Mouse (Mus musculus): ENCODE results near the gene Spin2d. TPM values are rescaled to one million over a fixed set of nuclear protein-coding genes. Genes with fewer than 3 reads are reported as not detected.
"Not testable (repeated sequence)": the region's sequence is repeated elsewhere in the genome, so short reads cannot be mapped to it uniquely, and the experiment has no call there.

The Spin2d gene
- not detected in 2 replicates for polyA plus RNA-seq (2015; fragmentation: Nextera tagmentation; extraction: Ambion mirVana)

- not testable (repeated sequence) for H3K4me3 ChIP-seq; H3K27me3 ChIP-seq; H3K4me2 ChIP-seq; H3K36me3 ChIP-seq; H3K27ac ChIP-seq; H3K9me3 ChIP-seq; ATAC-seq (ENCODE audit: insufficient number of reproducible peaks, insufficient read depth, low FRiP score, low TSS enrichment, low read depth); H3K9ac ChIP-seq; H3K4me1 ChIP-seq
- WGBS: 81% methylated on average over 6 of the region's 15 CpGs
Observed at GRCm38 (mm10) chrX:73176889-73177288, at the start of gene Spin2d. TSS of gene Spin2d (minus strand) at chrX:73176989.

- ATAC-seq (ENCODE audit: insufficient number of reproducible peaks, insufficient read depth, low FRiP score, low TSS enrichment, low read depth): no peak
- WGBS: 60% methylated on average over 1 of the region's 1 CpGs
Observed at GRCm38 (mm10) chrX:73225365-73225764, 48.6 kb upstream of the Spin2d start.

GRCm38 (mm10) chrX:73213819-73214564, 37.2 kb upstream of the Spin2d start, which contains the start of gene Xlr4b:
TSS of gene Xlr4b (plus strand) at chrX:73214333.
- not testable (repeated sequence) for H3K9me3 ChIP-seq; H3K9ac ChIP-seq; H3K4me3 ChIP-seq; ATAC-seq (ENCODE audit: insufficient number of reproducible peaks, insufficient read depth, low FRiP score, low TSS enrichment, low read depth); H3K27ac ChIP-seq; H3K4me1 ChIP-seq; H3K27me3 ChIP-seq; H3K36me3 ChIP-seq; H3K4me2 ChIP-seq
- 75% methylated on average over 18 of the region's 19 CpGs for WGBS

More at GRCm38 (mm10) chrX:73225365-73225764, 48.6 kb upstream of the Spin2d start:
- H3K9me3 ChIP-seq: no peaks in the 10 kb centered on the region
- no peak overlapping the region for H3K27ac ChIP-seq
- no peaks in the 10 kb centered on the region for H3K36me3 ChIP-seq
- no peak overlapping the region for H3K4me2 ChIP-seq
- no peak overlapping the region for H3K4me3 ChIP-seq
- peaks cover 15% of the 10 kb centered on the region for H3K27me3 ChIP-seq
- no peaks in the 10 kb centered on the region for H3K4me1 ChIP-seq
- H3K9ac ChIP-seq: no peak overlapping the region

GRCm38 (mm10) chrX:73191934-73192333, 15.1 kb upstream of the Spin2d start, which contains the start of gene Xlr3b:
TSS of gene Xlr3b (plus strand) at chrX:73192207.
- ATAC-seq (ENCODE audit: insufficient number of reproducible peaks, insufficient read depth, low FRiP score, low TSS enrichment, low read depth): not testable (repeated sequence)

GRCm38 (mm10) chrX:73149350-73149749, 27.4 kb downstream of the Spin2d start, which contains the start of gene DXBay18:
TSS of gene DXBay18 (minus strand) at chrX:73149450.
- H3K27ac ChIP-seq; H3K36me3 ChIP-seq; H3K27me3 ChIP-seq; ATAC-seq (ENCODE audit: insufficient number of reproducible peaks, insufficient read depth, low FRiP score, low TSS enrichment, low read depth); H3K9ac ChIP-seq; H3K9me3 ChIP-seq; H3K4me1 ChIP-seq; H3K4me3 ChIP-seq; H3K4me2 ChIP-seq: not testable (repeated sequence)
- WGBS: no CpG with 5 or more reads among the region's 7 CpGs

More at GRCm38 (mm10) chrX:73191934-73192333, 15.1 kb upstream of the Spin2d start, which contains the start of gene Xlr3b:
- H3K27me3 ChIP-seq, H3K4me2 ChIP-seq, H3K9ac ChIP-seq, H3K4me3 ChIP-seq, H3K4me1 ChIP-seq, H3K9me3 ChIP-seq, H3K27ac ChIP-seq, H3K36me3 ChIP-seq: not testable (repeated sequence)
- WGBS: 85% methylated on average over 9 of the region's 12 CpGs

GRCm38 (mm10) chrX:73148496-73148895, 28.3 kb downstream of the Spin2d start, which contains the start of gene Xlr5b:
TSS of gene Xlr5b (plus strand) at chrX:73148796.
- H3K9ac ChIP-seq; H3K4me2 ChIP-seq; H3K36me3 ChIP-seq; ATAC-seq (ENCODE audit: insufficient number of reproducible peaks, insufficient read depth, low FRiP score, low TSS enrichment, low read depth); H3K27me3 ChIP-seq; H3K4me1 ChIP-seq; H3K4me3 ChIP-seq; H3K27ac ChIP-seq; H3K9me3 ChIP-seq: not testable (repeated sequence)
- WGBS: no CpG with 5 or more reads among the region's 20 CpGs

GRCm38 (mm10) chrX:73143218-73143618, 33.6 kb downstream of the Spin2d start:
- not testable (repeated sequence) for H3K9me3 ChIP-seq; H3K36me3 ChIP-seq; H3K4me1 ChIP-seq; H3K27ac ChIP-seq; ATAC-seq (ENCODE audit: insufficient number of reproducible peaks, insufficient read depth, low FRiP score, low TSS enrichment, low read depth); H3K27me3 ChIP-seq; H3K4me3 ChIP-seq; H3K9ac ChIP-seq; H3K4me2 ChIP-seq
- WGBS: no CpG with 5 or more reads among the region's 7 CpGs

Other genes with a start within 250 kb of the Spin2d start
- gene Zfp185, start 189.7 kb downstream of the Spin2d start, polyA plus RNA-seq (2015; fragmentation: Nextera tagmentation; extraction: Ambion mirVana): 15.0 and 15.9 TPM in 2 replicates
- gene Pnma5, start 139.9 kb downstream of the Spin2d start, polyA plus RNA-seq (2015; fragmentation: Nextera tagmentation; extraction: Ambion mirVana): 0.17 TPM in 1 of 2 replicates, not detected in the other
- gene Pnma3, start 112.2 kb downstream of the Spin2d start, polyA plus RNA-seq (2015; fragmentation: Nextera tagmentation; extraction: Ambion mirVana): 0.07 and 0.19 TPM in 2 replicates
- 0.60 and 0.62 TPM in 2 replicates for gene Xlr4a, start 94.5 kb downstream of the Spin2d start, polyA plus RNA-seq (2015; fragmentation: Nextera tagmentation; extraction: Ambion mirVana)
- 1.5 and 2.7 TPM in 2 replicates for gene Xlr3a, start 79.9 kb downstream of the Spin2d start, polyA plus RNA-seq (2015; fragmentation: Nextera tagmentation; extraction: Ambion mirVana)
- gene Gm14685, start 59.9 kb downstream of the Spin2d start, polyA plus RNA-seq (2015; fragmentation: Nextera tagmentation; extraction: Ambion mirVana): 0.08 and 0.14 TPM in 2 replicates
- gene Xlr5b, start 28.2 kb downstream of the Spin2d start, polyA plus RNA-seq (2015; fragmentation: Nextera tagmentation; extraction: Ambion mirVana): not detected in 2 replicates
- gene DXBay18, start 27.5 kb downstream of the Spin2d start, polyA plus RNA-seq (2015; fragmentation: Nextera tagmentation; extraction: Ambion mirVana): not detected in 2 replicates
- 10.7 and 11.3 TPM in 2 replicates for gene Xlr3b, start 15.2 kb upstream of the Spin2d start, polyA plus RNA-seq (2015; fragmentation: Nextera tagmentation; extraction: Ambion mirVana)
- gene Xlr4b, start 37.3 kb upstream of the Spin2d start, polyA plus RNA-seq (2015; fragmentation: Nextera tagmentation; extraction: Ambion mirVana): 0.52 and 0.70 TPM in 2 replicates
- 8.8 and 9.3 TPM in 2 replicates for gene F8a, start 51.3 kb upstream of the Spin2d start, polyA plus RNA-seq (2015; fragmentation: Nextera tagmentation; extraction: Ambion mirVana)
- gene Xlr4c, start 66.1 kb upstream of the Spin2d start, polyA plus RNA-seq (2015; fragmentation: Nextera tagmentation; extraction: Ambion mirVana): 0.85 TPM in 1 of 2 replicates, not detected in the other
- 0.15 TPM in 1 of 2 replicates, not detected in the other for gene Xlr3c, start 88.4 kb upstream of the Spin2d start, polyA plus RNA-seq (2015; fragmentation: Nextera tagmentation; extraction: Ambion mirVana)
- gene Xlr5a, start 116.0 kb upstream of the Spin2d start, polyA plus RNA-seq (2015; fragmentation: Nextera tagmentation; extraction: Ambion mirVana): not detected in 2 replicates
- gene Xlr5c, start 116.0 kb upstream of the Spin2d start, polyA plus RNA-seq (2015; fragmentation: Nextera tagmentation; extraction: Ambion mirVana): not detected in 2 replicates
- gene Gm45015, start 159.9 kb upstream of the Spin2d start, polyA plus RNA-seq (2015; fragmentation: Nextera tagmentation; extraction: Ambion mirVana): not detected in 2 replicates
- 14.7 and 18.0 TPM in 2 replicates for gene Zfp275, start 165.6 kb upstream of the Spin2d start, polyA plus RNA-seq (2015; fragmentation: Nextera tagmentation; extraction: Ambion mirVana)
- not detected in 2 replicates for gene Gm18336, start 221.7 kb upstream of the Spin2d start, polyA plus RNA-seq (2015; fragmentation: Nextera tagmentation; extraction: Ambion mirVana)
- 0.21 and 0.30 TPM in 2 replicates for gene Zfp92, start 234.1 kb upstream of the Spin2d start, polyA plus RNA-seq (2015; fragmentation: Nextera tagmentation; extraction: Ambion mirVana)